Mouse (Mus musculus): ENCODE measurements at regions not wholly inside any gene's neighbourhood (a gene's known extent, or its start where the extent isn't known, plus 50 kb on each side); places are given as distances from the start of the nearest gene placed in this dataset.
A peak's percentile ranks its signal among the peaks of the same experiment; 100 is the strongest.

GRCm38 (mm10) chr9:32006350-32006749 is 93.1 kb upstream of the Barx2 start:
- WGBS, result 52% methylated on average over 4 of the region's 4 CpGs
- Histone ChIP-seq H3K4me3 (no peak overlapping the region), H3K4me1 (replicated peaks) (peaks cover 4% of the 10 kb centered on the region; the same call in 1 of the 2 replicates), H3K36me3 (no peaks in the 10 kb centered on the region), H3K27me3 (no peaks in the 10 kb centered on the region), H3K27ac (no peak overlapping the region), H3K4me2 (no peak overlapping the region), H3K9me3 (replicated peaks) (no peaks in the 10 kb centered on the region), H3K9ac (no peak overlapping the region)
- no peak for ATAC-seq (replicated peaks; ENCODE audit: insufficient number of reproducible peaks, insufficient read depth, low FRiP score, low read depth)

GRCm38 (mm10) chr9:32010953-32011770 is 97.9 kb upstream of the Barx2 start:
- H3K27me3 ChIP-seq, result no peaks in the 10 kb centered on the region
- ATAC-seq (replicated peaks; ENCODE audit: insufficient number of reproducible peaks, insufficient read depth, low FRiP score, low read depth), result no peak
- H3K4me3 ChIP-seq, result no peak overlapping the region
- no peak overlapping the region for H3K27ac ChIP-seq
- WGBS, result 34% methylated on average over 11 of the region's 11 CpGs
- no peak overlapping the region for H3K4me2 ChIP-seq
- no peaks in the 10 kb centered on the region for H3K9me3 ChIP-seq (replicated peaks)
- peaks cover 7% of the 10 kb centered on the region for H3K4me1 ChIP-seq (replicated peaks)
- H3K9ac ChIP-seq, result no peak overlapping the region
- no peaks in the 10 kb centered on the region for H3K36me3 ChIP-seq

GRCm38 (mm10) chr9:32016286-32016685 is 99.7 kb upstream of the Arhgap32 start:
- H3K4me3 ChIP-seq, result no peak overlapping the region
- H3K27ac ChIP-seq, result no peak overlapping the region
- H3K4me1 ChIP-seq (replicated peaks), result peaks cover 22% of the 10 kb centered on the region
- H3K9ac ChIP-seq, result no peak overlapping the region
- H3K27me3 ChIP-seq, result no peaks in the 10 kb centered on the region
- WGBS, result 40% methylated on average over 4 of the region's 4 CpGs
- no peaks in the 10 kb centered on the region for H3K36me3 ChIP-seq
- ATAC-seq (replicated peaks; ENCODE audit: insufficient number of reproducible peaks, insufficient read depth, low FRiP score, low read depth), result no peak
- no peak overlapping the region for H3K4me2 ChIP-seq
- no peaks in the 10 kb centered on the region for H3K9me3 ChIP-seq (replicated peaks)

GRCm38 (mm10) chr9:32018020-32018419 is 97.9 kb upstream of the Arhgap32 start:
- H3K4me2 ChIP-seq, result no peak overlapping the region
- no peaks in the 10 kb centered on the region for H3K9me3 ChIP-seq (replicated peaks)
- no peak overlapping the region for H3K9ac ChIP-seq
- peaks cover 22% of the 10 kb centered on the region for H3K4me1 ChIP-seq (replicated peaks)
- H3K36me3 ChIP-seq, result no peaks in the 10 kb centered on the region
- H3K27ac ChIP-seq, result 0 out of 2 replicates have a peak overlapping the region, but pooled peaks have one; percentile 13
- no peak overlapping the region for H3K4me3 ChIP-seq
- H3K27me3 ChIP-seq, result no peaks in the 10 kb centered on the region
- ATAC-seq (replicated peaks; ENCODE audit: insufficient number of reproducible peaks, insufficient read depth, low FRiP score, low read depth), result peak; percentile 43; the same call in 1 of the 2 replicates

- H3K9me3 ChIP-seq (replicated peaks), result no peaks in the 10 kb centered on the region
- ATAC-seq (replicated peaks; ENCODE audit: insufficient number of reproducible peaks, insufficient read depth, low FRiP score, low read depth), result no peak
- H3K4me1 ChIP-seq (replicated peaks), result peaks cover 22% of the 10 kb centered on the region
- no peak overlapping the region for H3K4me3 ChIP-seq
- H3K4me2 ChIP-seq, result no peak overlapping the region
- 77% methylated on average over 5 of the region's 5 CpGs for WGBS
- H3K27me3 ChIP-seq, result no peaks in the 10 kb centered on the region
- H3K36me3 ChIP-seq, result no peaks in the 10 kb centered on the region
- H3K9ac ChIP-seq, result no peak overlapping the region
- H3K27ac ChIP-seq, result no peak overlapping the region
Measured at GRCm38 (mm10) chr9:32019786-32020185, 96.2 kb upstream of the Arhgap32 start.

- WGBS, result 39% methylated on average over 13 of the region's 13 CpGs
- Histone ChIP-seq H3K9me3 (replicated peaks) (no peaks in the 10 kb centered on the region), H3K4me3 (no peak overlapping the region), H3K27ac (peak overlapping the region; percentile 41), H3K36me3 (no peaks in the 10 kb centered on the region), H3K9ac (no peak overlapping the region), H3K4me2 (no peak overlapping the region), H3K4me1 (replicated peaks) (peaks cover 22% of the 10 kb centered on the region), H3K27me3 (no peaks in the 10 kb centered on the region)
- no peak for ATAC-seq (replicated peaks; ENCODE audit: insufficient number of reproducible peaks, insufficient read depth, low FRiP score, low read depth)
Measured at GRCm38 (mm10) chr9:32020942-32021731, 94.8 kb upstream of the Arhgap32 start.

GRCm38 (mm10) chr9:32021755-32022154 is 94.2 kb upstream of the Arhgap32 start:
- peaks cover 19% of the 10 kb centered on the region for H3K4me1 ChIP-seq (replicated peaks)
- H3K27me3 ChIP-seq, result no peaks in the 10 kb centered on the region
- no peak overlapping the region for H3K4me3 ChIP-seq
- 43% methylated on average over 3 of the region's 3 CpGs for WGBS
- H3K4me2 ChIP-seq, result no peak overlapping the region
- H3K27ac ChIP-seq, result peak overlapping the region; percentile 41; the same call in 1 of the 2 replicates
- H3K36me3 ChIP-seq, result no peaks in the 10 kb centered on the region
- no peak for ATAC-seq (replicated peaks; ENCODE audit: insufficient number of reproducible peaks, insufficient read depth, low FRiP score, low read depth)
- H3K9me3 ChIP-seq (replicated peaks), result no peaks in the 10 kb centered on the region
- no peak overlapping the region for H3K9ac ChIP-seq

- H3K27me3 ChIP-seq, result no peaks in the 10 kb centered on the region
- no peak for ATAC-seq (replicated peaks; ENCODE audit: insufficient number of reproducible peaks, insufficient read depth, low FRiP score, low read depth)
- WGBS, result 89% methylated on average over 10 of the region's 10 CpGs
Measured at GRCm38 (mm10) chr9:32022996-32023395, 92.9 kb upstream of the Arhgap32 start.

GRCm38 (mm10) chr9:32024767-32025166 is 91.2 kb upstream of the Arhgap32 start:
- H3K9ac ChIP-seq, result no peak overlapping the region
- H3K4me3 ChIP-seq, result no peak overlapping the region
- no peaks in the 10 kb centered on the region for H3K9me3 ChIP-seq (replicated peaks)
- 44% methylated on average over 5 of the region's 5 CpGs for WGBS
- no peaks in the 10 kb centered on the region for H3K27me3 ChIP-seq
- no peak for ATAC-seq (replicated peaks; ENCODE audit: insufficient number of reproducible peaks, insufficient read depth, low FRiP score, low read depth)
- H3K27ac ChIP-seq, result no peak overlapping the region
- H3K36me3 ChIP-seq, result no peaks in the 10 kb centered on the region
- H3K4me2 ChIP-seq, result no peak overlapping the region
- H3K4me1 ChIP-seq (replicated peaks), result peaks cover 22% of the 10 kb centered on the region

More at GRCm38 (mm10) chr9:32022996-32023395, 92.9 kb upstream of the Arhgap32 start:
- Histone ChIP-seq H3K4me3 (no peak overlapping the region), H3K9ac (no peak overlapping the region), H3K4me1 (replicated peaks) (peaks cover 11% of the 10 kb centered on the region), H3K9me3 (replicated peaks) (no peaks in the 10 kb centered on the region), H3K4me2 (no peak overlapping the region), H3K36me3 (no peaks in the 10 kb centered on the region), H3K27ac (no peak overlapping the region)

- H3K4me1 ChIP-seq (replicated peaks), result peaks cover 23% of the 10 kb centered on the region
- H3K9ac ChIP-seq, result no peak overlapping the region
- no peak overlapping the region for H3K4me3 ChIP-seq
- ATAC-seq (replicated peaks; ENCODE audit: insufficient number of reproducible peaks, insufficient read depth, low FRiP score, low read depth), result no peak
- WGBS, result 29% methylated on average over 8 of the region's 8 CpGs
- peak overlapping the region; percentile 21; the same call in 1 of the 2 replicates for H3K4me2 ChIP-seq
- no peak overlapping the region for H3K27ac ChIP-seq
- no peaks in the 10 kb centered on the region for H3K36me3 ChIP-seq
- no peaks in the 10 kb centered on the region for H3K27me3 ChIP-seq
- no peaks in the 10 kb centered on the region for H3K9me3 ChIP-seq (replicated peaks)
Measured at GRCm38 (mm10) chr9:32027962-32028361, 88.0 kb upstream of the Arhgap32 start.

GRCm38 (mm10) chr9:32029001-32029400 is 86.9 kb upstream of the Arhgap32 start:
- H3K9me3 ChIP-seq (replicated peaks), result no peaks in the 10 kb centered on the region
- WGBS, result 68% methylated on average over 1 of the region's 1 CpGs
- H3K4me1 ChIP-seq (replicated peaks), result peaks cover 34% of the 10 kb centered on the region
- no peak for ATAC-seq (replicated peaks; ENCODE audit: insufficient number of reproducible peaks, insufficient read depth, low FRiP score, low read depth)
- H3K4me3 ChIP-seq, result no peak overlapping the region
- no peak overlapping the region for H3K4me2 ChIP-seq
- no peaks in the 10 kb centered on the region for H3K27me3 ChIP-seq
- no peak overlapping the region for H3K9ac ChIP-seq
- no peak overlapping the region for H3K27ac ChIP-seq
- H3K36me3 ChIP-seq, result no peaks in the 10 kb centered on the region

Measured in heart, embryonic 15.5 days (tissue).